Mouse (Mus musculus) hindbrain, embryonic 11.5 days (tissue): ENCODE measurements around the gene Mff. TPM values are rescaled to one million over a fixed set of nuclear protein-coding genes. Genes with fewer than 3 reads are reported as not detected.
A peak's percentile ranks its signal among the peaks of the same experiment; 100 is the strongest.

Experiments
- ATAC-seq: fragments of 200-750 bp; cut with Nextera tagmentation; 2 replicates; pipeline ENCODE4 v1.8.0; 2017; ENCODE audit warnings: mild to moderate bottlenecking, moderate TSS enrichment, moderate library complexity; ENCODE audit not compliant: low FRiP score
- DNase-seq: peaks from one replicate; pipeline ENCODE4 v3.0.0-alpha.2; 2015; ENCODE audit warnings: low spot score
- H3K27ac ChIP-seq: fragments of 300-500 bp; sonication (generic); 2 replicates; pipeline ENCODE4 v1.5.1; 2014; ENCODE audit warnings: mild to moderate bottlenecking, low read depth, low read length
- H3K27me3 ChIP-seq: fragments of 300-500 bp; sonication (generic); 2 replicates; pipeline ENCODE4 v1.6.1; 2014; ENCODE audit warnings: mild to moderate bottlenecking, low read length, moderate library complexity, mixed read lengths; ENCODE audit not compliant: control insufficient read depth, insufficient read depth
- H3K36me3 ChIP-seq: fragments of 300-500 bp; sonication (generic); 2 replicates; pipeline ENCODE4 v1.6.1; 2014; ENCODE audit warnings: mild to moderate bottlenecking, low read length, moderate library complexity, mixed read lengths; ENCODE audit not compliant: control insufficient read depth, insufficient read depth
- H3K4me1 ChIP-seq: fragments of 300-500 bp; sonication (generic); replicated peaks from 2 replicates; pipeline ENCODE4 v1.6.1; 2014; ENCODE audit warnings: low read length, mixed read lengths; ENCODE audit not compliant: control insufficient read depth, insufficient read depth
- H3K4me2 ChIP-seq: fragments of 300-500 bp; sonication (generic); replicated peaks from 2 replicates; pipeline ENCODE4 v1.6.1; 2014; ENCODE audit warnings: mild to moderate bottlenecking, low read depth, low read length
- H3K4me3 ChIP-seq: fragments of 300-500 bp; sonication (generic); 2 replicates; pipeline ENCODE4 v1.5.1; 2014; ENCODE audit warnings: low read depth, low read length
- H3K9ac ChIP-seq: fragments of 300-500 bp; sonication (generic); 2 replicates; pipeline ENCODE4 v1.6.1; 2014; ENCODE audit warnings: low read depth, low read length
- H3K9me3 ChIP-seq: fragments of 300-500 bp; sonication (generic); 2 replicates; pipeline ENCODE4 v1.6.1; 2016; ENCODE audit warnings: low read length; ENCODE audit not compliant: control insufficient read depth
- WGBS: fragments of 180-500 bp; shearing (Covaris S2); extraction: QIAGEN DNeasy Blood & Tissue Kit; methylation state at CpG from one replicate; pipeline ENCODE4 v1.1.7; 2014; 5-methylcytosine and 5-hydroxymethylcytosine counted together
- polyA plus RNA-seq: library from polyadenylated mRNA; unstranded; fragments of >200 nt; fragmentation: Nextera tagmentation; extraction: Ambion mirVana; gene quantifications from 2 replicates; pipeline ENCODE4 v1.2.1, GENCODE M21; 2014

The Mff gene
- polyA plus RNA-seq, 1 experiment from 2014 or later, result 279 TPM

DNA sequence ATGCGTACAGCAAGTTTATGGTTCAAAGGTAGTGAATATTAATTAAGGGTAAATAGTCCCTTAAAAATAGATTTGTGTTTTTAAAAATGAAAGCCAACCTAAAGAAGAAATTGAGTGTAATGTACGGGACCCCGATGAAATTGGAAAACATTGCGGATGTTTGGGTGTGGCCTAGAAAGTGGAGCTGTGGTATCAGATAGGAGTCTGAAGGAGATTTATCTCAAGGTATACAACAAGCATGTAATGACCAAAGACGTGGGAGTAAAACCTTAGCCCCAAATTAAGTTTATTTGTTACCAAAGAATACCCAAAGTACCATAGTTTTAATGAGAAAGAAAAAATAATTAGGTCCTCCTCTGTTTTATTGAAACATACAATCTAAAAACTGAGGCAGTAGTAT, 1.8 kb downstream of the Mff start:
- no peaks in the 10 kb centered on the region for H3K9me3 ChIP-seq
- H3K36me3 ChIP-seq, result peaks cover 4% of the 10 kb centered on the region; the same call in 1 of the 2 replicates
- no peak overlapping the region for H3K27ac ChIP-seq
- 0 out of 2 replicates have a peak, but pooled peaks cover 2% of the 10 kb centered on the region for H3K4me1 ChIP-seq
- WGBS, result 91% methylated on average over 5 of the region's 5 CpGs
- no peak overlapping the region for H3K4me3 ChIP-seq
- no peaks in the 10 kb centered on the region for H3K27me3 ChIP-seq
- no peak overlapping the region for H3K4me2 ChIP-seq
- DNase-seq, result no peak
- no peak for ATAC-seq
- no peak overlapping the region for H3K9ac ChIP-seq

DNA sequence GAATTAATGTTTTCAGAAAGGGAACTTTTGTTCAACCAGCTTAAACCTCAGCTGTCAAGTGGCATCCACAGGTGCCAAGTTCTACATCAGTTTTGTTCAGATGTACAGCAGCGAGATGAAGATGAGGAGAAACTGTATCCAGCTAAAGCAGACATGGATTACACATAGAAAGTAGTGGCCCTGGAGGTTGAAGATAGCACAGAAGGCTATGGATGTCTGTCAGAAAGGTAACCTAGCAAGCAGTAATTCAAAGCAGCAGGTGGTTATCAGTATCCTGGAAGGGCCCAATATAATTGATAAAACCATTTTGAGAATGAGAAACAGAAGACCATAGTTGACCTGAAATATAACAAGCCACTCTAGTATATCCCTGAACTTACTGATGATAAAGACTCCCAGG, 8.7 kb downstream of the Mff start:
- Histone ChIP-seq H3K27ac (no peak overlapping the region), H3K4me2 (no peak overlapping the region), H3K27me3 (no peaks in the 10 kb centered on the region), H3K9ac (no peak overlapping the region), H3K4me3 (no peak overlapping the region), H3K9me3 (no peaks in the 10 kb centered on the region), H3K36me3 (peaks cover 8% of the 10 kb centered on the region), H3K4me1 (no peaks in the 10 kb centered on the region)
- 92% methylated on average over 1 of the region's 1 CpGs for WGBS
- ATAC-seq (no peak), DNase-seq (no peak)

- H3K36me3 ChIP-seq, result no peaks in the 10 kb centered on the region
- ATAC-seq, result no peak
Measured at GRCm38 (mm10) chr1:82738066-82738465, 13.4 kb downstream of the Mff start.

DNA sequence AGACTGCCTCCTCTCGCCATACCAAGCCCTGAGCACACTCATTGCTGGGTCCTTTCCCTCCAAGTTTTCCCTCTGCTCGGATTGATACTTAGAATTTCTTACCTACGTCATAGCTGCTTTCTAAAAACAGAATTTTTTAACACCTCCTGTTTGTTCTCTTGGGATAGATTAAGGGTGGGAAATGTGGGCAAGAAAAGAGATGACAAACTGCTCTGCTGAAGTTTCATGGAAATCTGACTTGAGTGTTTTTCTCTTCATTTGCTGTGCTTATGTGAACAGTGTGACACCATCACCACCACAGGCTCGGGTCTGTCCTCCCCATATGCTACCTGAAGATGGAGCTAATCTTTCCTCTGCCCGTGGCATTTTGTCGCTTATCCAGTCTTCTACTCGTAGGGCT, 16.8 kb downstream of the Mff start:
- Histone ChIP-seq H3K36me3 (no peaks in the 10 kb centered on the region), H3K4me2 (no peak overlapping the region), H3K9ac (no peak overlapping the region), H3K27me3 (no peaks in the 10 kb centered on the region), H3K9me3 (no peaks in the 10 kb centered on the region), H3K4me3 (no peak overlapping the region), H3K4me1 (no peaks in the 10 kb centered on the region), H3K27ac (no peak overlapping the region)
- ATAC-seq (no peak), DNase-seq (no peak)
- 91% methylated on average over 7 of the region's 7 CpGs for WGBS

More at GRCm38 (mm10) chr1:82738066-82738465, 13.4 kb downstream of the Mff start:
- Histone ChIP-seq H3K4me1 (no peaks in the 10 kb centered on the region), H3K4me2 (no peak overlapping the region), H3K9me3 (no peaks in the 10 kb centered on the region), H3K9ac (no peak overlapping the region), H3K27ac (no peak overlapping the region), H3K27me3 (no peaks in the 10 kb centered on the region), H3K4me3 (no peak overlapping the region)
- 98% methylated on average over 1 of the region's 1 CpGs for WGBS
- no peak for DNase-seq

DNA sequence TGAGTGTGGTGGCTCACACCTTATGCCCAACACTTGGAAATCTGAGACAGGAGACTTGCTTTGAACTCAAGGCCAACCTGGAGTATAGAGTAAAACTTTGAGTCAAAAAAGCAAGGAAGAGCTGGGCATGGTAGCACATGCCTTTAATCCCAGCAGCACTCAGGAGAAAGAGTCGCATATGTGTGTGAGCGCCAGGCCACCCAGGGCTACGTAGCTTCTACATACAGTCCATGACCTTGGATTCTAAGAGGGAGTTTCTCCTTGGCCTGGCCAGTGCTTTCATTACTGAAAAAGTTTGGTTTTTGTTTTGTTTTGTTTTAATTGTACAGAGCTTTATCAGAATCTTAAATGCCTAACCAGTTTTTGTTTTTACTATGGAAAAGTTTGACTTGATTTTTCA, 19.3 kb downstream of the Mff start:
- no peak overlapping the region for H3K4me3 ChIP-seq
- no peak overlapping the region for H3K9ac ChIP-seq
- no peaks in the 10 kb centered on the region for H3K27me3 ChIP-seq
- no peaks in the 10 kb centered on the region for H3K4me1 ChIP-seq
- no peak for DNase-seq
- no peaks in the 10 kb centered on the region for H3K36me3 ChIP-seq
- no peaks in the 10 kb centered on the region for H3K9me3 ChIP-seq
- H3K27ac ChIP-seq, result no peak overlapping the region
- WGBS, result 89% methylated on average over 3 of the region's 3 CpGs
- no peak overlapping the region for H3K4me2 ChIP-seq
- no peak for ATAC-seq

DNA sequence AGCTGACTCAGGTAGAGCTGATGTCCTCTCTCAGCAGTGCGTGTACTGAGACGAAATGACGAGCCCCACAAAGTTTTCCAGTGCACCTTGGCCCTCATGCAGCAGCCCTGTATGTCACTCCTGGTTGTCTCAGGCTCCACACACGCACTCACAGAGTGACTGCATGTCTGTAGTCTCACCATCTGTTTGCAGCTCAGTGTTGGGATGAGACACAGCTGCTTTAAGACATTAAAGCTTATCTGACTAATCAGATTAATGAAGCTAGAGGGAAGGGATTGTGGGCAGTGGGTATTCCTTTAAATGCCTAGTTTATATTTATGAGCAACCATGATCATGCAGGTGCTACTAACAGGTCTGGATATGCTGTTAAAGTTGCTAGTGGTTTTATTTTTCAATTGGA, 21.7 kb downstream of the Mff start:
- WGBS, result 90% methylated on average over 4 of the region's 4 CpGs
- ATAC-seq (no peak), DNase-seq (no peak)
- Histone ChIP-seq H3K36me3 (no peaks in the 10 kb centered on the region), H3K27me3 (no peaks in the 10 kb centered on the region), H3K27ac (no peak overlapping the region), H3K9me3 (no peaks in the 10 kb centered on the region), H3K4me3 (no peak overlapping the region), H3K4me1 (no peaks in the 10 kb centered on the region), H3K9ac (no peak overlapping the region), H3K4me2 (no peak overlapping the region)

DNA sequence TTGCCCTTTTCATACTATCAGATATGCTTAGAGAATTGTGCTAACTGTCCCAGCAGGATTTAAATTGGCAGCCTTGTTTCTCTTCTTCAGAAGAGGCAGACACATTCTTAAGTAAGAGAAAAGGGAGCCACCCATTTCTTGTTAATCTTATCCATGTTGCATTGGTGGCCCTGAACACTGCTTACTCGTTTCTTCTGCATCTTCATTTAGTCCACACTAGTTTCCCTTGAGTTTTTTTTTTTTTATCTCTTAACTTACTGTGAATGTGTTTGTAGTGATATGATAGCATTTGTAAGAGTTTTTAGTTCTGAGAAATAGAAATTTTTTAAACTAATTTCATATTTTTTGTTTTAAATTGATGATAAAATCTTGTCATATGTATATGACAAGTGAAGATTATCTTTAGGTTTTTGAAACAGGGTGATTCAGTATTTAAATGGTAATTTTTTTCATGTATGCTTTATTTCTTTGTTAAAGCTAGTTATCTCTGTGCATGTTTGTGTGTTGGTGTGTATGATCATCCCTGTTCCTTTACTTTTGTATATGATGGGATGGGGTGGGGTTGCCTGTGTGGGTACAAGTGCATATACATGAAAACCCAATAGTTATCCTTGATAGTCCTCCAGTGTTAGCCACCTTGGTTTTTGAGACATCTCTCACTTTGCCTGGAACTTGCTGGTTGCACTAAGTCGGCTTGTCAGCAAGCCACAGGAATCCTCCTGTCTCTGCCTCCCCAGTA, 23.2 kb downstream of the Mff start:
- no peak for DNase-seq
- no peaks in the 10 kb centered on the region for H3K4me1 ChIP-seq
- H3K4me3 ChIP-seq, result no peak overlapping the region
- H3K27ac ChIP-seq, result no peak overlapping the region
- H3K9me3 ChIP-seq, result no peaks in the 10 kb centered on the region
- no peak overlapping the region for H3K4me2 ChIP-seq
- no peak overlapping the region for H3K9ac ChIP-seq
- H3K27me3 ChIP-seq, result no peaks in the 10 kb centered on the region
- 87% methylated on average over 2 of the region's 2 CpGs for WGBS
- H3K36me3 ChIP-seq, result no peaks in the 10 kb centered on the region
- no peak for ATAC-seq

DNA sequence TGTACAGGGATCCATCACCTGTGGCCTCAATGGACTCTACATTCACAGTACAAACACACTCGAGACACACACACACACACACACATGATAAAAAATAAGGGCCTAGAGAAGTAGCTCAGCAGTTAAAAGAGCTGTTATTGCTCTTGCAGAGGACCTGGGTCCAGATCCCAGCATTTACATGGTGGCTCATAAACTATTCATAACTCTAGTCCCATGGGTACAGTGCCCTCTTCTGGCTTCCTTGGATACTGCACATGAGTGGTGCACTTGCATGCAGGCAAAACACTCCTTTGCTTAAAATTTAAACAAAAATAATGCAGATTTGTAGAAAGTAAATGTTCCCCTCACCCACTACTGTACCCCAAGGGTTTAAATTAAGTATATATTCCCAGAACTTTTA, 34.8 kb downstream of the Mff start:
- ATAC-seq, result no peak
- no peak overlapping the region for H3K4me3 ChIP-seq
- DNase-seq, result peak; percentile 35

GRCm38 (mm10) chr1:82761454-82762169, 36.9 kb downstream of the Mff start:
- 93% methylated on average over 8 of the region's 8 CpGs for WGBS
- no peak for DNase-seq
- Histone ChIP-seq H3K4me2 (no peak overlapping the region), H3K27me3 (no peaks in the 10 kb centered on the region), H3K9ac (no peak overlapping the region), H3K4me3 (no peak overlapping the region), H3K4me1 (no peaks in the 10 kb centered on the region), H3K27ac (no peak overlapping the region), H3K9me3 (no peaks in the 10 kb centered on the region), H3K36me3 (no peaks in the 10 kb centered on the region)
- no peak for ATAC-seq

More for the DNA sequence above, 34.8 kb downstream of the Mff start:
- Histone ChIP-seq H3K4me1 (no peaks in the 10 kb centered on the region), H3K9ac (no peak overlapping the region), H3K27ac (no peak overlapping the region), H3K27me3 (no peaks in the 10 kb centered on the region), H3K4me2 (no peak overlapping the region), H3K9me3 (no peaks in the 10 kb centered on the region), H3K36me3 (0 out of 2 replicates have a peak, but pooled peaks cover 2% of the 10 kb centered on the region)
- WGBS, result 92% methylated on average over 1 of the region's 1 CpGs
